Mouse (Mus musculus) small intestine, adult 10 weeks (tissue): ENCODE results near the gene Bhlha15. TPM values are rescaled to one million over a fixed set of nuclear protein-coding genes. Genes with fewer than 3 reads are reported as not detected.

Experiments
- polyA plus RNA-seq: library from polyadenylated mRNA; stranded (reverse); fragments of 350-450 nt; fragmentation: Illumina TruSeq; extraction: RNeasy Lipid Tissue Mini Kit (QIAGEN cat#74804); gene quantifications from one replicate; pipeline ENCODE4 v1.2.3, GENCODE M21; 2014; ENCODE audit warnings: low replicate concordance

The Bhlha15 gene
- 0.71 TPM for polyA plus RNA-seq

DNA sequence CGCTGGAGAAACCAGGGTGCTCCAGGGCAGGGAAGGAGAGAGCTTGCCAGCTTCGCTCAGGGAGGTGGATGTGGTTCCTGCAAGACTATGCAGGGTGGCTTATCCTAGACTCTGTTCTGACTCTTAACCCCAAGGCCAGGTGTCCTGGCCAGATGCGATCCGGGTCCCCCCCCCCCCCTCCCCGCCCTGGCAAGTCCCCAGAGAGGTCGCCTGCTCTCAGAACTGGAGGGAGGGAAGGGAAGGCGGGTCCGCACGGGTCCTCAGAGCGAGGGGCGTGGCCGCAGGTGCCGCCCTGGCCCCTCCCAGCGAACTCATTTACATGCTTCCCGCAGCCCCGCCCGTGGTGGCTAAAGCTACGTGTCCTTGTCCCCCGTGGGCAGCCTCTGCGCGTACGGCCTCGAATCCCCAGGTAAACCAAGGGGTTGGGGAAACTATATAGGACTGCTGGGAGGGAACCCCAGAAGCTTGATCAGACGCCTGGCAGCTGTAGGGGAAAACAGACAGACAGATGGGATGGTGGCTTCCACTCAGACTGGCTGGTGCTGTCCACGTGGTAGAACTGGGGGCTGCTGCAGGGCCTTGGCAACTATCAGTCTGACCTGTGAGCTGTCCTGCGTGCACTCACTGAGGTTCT is at the start of gene Bhlha15:
Gene Bhlha15, plus strand, starts transcription at position 337 of the 634 bp plus-strand sequence.

DNA sequence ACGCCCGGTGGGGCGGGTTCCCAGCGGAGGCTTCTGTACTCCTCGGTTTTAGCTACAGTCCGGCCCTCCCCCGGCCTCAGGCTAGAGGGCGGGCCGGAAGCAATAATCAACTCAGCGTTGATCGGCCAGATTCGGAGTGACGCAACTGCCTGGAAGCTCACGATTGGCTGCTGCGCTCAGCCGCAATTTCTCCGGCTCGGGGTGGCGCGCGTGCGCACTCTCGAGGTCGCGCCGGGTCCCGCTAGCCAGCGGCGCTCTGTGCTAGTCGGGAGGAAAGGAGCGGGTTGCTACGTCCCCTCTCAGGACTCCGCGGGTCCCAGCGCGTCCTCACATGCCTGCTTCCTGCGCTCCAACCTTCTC is 33.4 kb downstream of the Bhlha15 start, which contains the start of gene Tecpr1:
Gene Tecpr1, minus strand, starts transcription at position 113 of the 360 bp plus-strand sequence.

Other genes starting within 250 kb of the Bhlha15 start
- gene Ccz1, start 175.4 kb upstream of the Bhlha15 start, polyA plus RNA-seq, result 156 TPM
- 4.7 TPM for gene Ocm, start 163.6 kb upstream of the Bhlha15 start, polyA plus RNA-seq
- gene Lmtk2, start 89.8 kb upstream of the Bhlha15 start, polyA plus RNA-seq, result 15.6 TPM
- gene Tecpr1, start 33.3 kb downstream of the Bhlha15 start, polyA plus RNA-seq, result 0.89 TPM
- 90.1 TPM for gene Bri3, start 54.2 kb downstream of the Bhlha15 start, polyA plus RNA-seq
- gene Baiap2l1, start 167.8 kb downstream of the Bhlha15 start, polyA plus RNA-seq, result 126 TPM